Mouse (Mus musculus): ENCODE measurements around the gene Mbtps1. TPM values are rescaled to one million over a fixed set of nuclear protein-coding genes. Genes with fewer than 3 reads are reported as not detected.

The Mbtps1 gene
- polyA plus RNA-seq, 1 experiment from 2014 or later, result 131 TPM

DNA sequence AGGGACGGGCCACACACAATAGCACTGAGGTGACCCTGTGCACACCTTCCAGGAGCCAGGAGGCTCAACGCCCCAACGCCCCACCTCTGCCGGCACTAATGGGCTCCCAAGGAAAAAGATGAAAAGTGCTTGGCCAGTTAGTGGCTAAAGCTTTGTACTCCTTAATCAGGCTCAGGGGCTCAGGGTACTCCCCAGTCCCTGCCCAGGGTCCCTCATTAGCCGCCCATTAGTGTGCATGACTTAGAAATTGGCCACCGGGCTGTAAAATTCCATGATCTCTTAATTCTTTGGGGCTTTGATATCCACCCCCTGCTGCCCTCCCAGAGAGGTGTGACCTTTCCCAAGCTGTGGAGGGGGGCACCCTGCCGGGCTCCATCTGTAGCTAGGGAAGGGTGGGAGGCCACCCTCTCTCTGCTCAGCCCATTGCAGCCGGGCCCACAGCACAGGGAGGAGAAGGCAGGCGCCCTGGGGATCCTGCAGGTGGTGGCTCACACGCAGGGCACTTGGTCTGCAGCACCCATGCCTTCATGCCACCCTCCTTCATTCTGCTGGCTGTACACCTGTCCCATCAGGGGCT, 55.3 kb downstream of the Mbtps1 start:
- no peak overlapping the region for H3K4me3 ChIP-seq (ENCODE audit: low read length)
- H3K9ac ChIP-seq (ENCODE audit: low read depth, low read length), result 0 out of 2 replicates have a peak overlapping the region, but pooled peaks have one; percentile 18
- H3K27ac ChIP-seq (ENCODE audit: low read depth, low read length), result no peak overlapping the region
- 19% methylated on average over 10 of the region's 10 CpGs for WGBS
- no peaks in the 10 kb centered on the region for H3K27me3 ChIP-seq (ENCODE audit: control insufficient read depth, insufficient read depth, low read length)
- no peak overlapping the region for H3K4me2 ChIP-seq (replicated peaks; ENCODE audit: low read depth, low read length)
- peaks cover 17% of the 10 kb centered on the region; the same call in 1 of the 2 replicates for H3K36me3 ChIP-seq (ENCODE audit: control insufficient read depth, insufficient read depth, low read length)
- H3K4me1 ChIP-seq (ENCODE audit: control insufficient read depth, insufficient read depth, low read length), result peaks cover 10% of the 10 kb centered on the region; the same call in 1 of the 2 replicates
- no peak; the same call in 1 of the 2 replicates for ATAC-seq (ENCODE audit: low FRiP score, low TSS enrichment)
- no peaks in the 10 kb centered on the region for H3K9me3 ChIP-seq (ENCODE audit: control insufficient read depth, low read length)

DNA sequence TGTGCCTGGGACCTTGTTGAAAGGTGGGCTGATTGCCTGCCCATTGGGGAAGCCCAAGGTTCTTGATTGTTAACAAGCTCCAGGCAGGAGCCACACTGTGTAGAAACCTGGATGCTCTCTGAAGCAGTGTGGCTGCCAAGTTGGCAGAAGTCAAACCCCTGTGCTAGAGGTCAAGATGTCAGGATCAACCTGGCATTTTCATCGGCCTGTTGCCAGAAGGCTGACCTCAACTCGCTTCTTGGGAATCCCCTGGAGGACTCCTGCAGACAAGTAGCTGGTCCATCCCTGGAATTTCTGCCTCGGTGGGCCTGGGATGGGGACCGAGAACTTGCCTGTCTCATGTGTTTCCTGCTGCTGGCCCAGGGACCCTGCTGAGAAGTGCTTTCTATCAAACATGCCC, 56.4 kb downstream of the Mbtps1 start:
- no peaks in the 10 kb centered on the region for H3K27me3 ChIP-seq (ENCODE audit: control insufficient read depth, insufficient read depth, low read length)
- ATAC-seq (ENCODE audit: low FRiP score, low TSS enrichment), result no peak
- no peak overlapping the region for H3K4me2 ChIP-seq (replicated peaks; ENCODE audit: low read depth, low read length)
- WGBS, result 46% methylated on average over 4 of the region's 4 CpGs
- no peaks in the 10 kb centered on the region for H3K9me3 ChIP-seq (ENCODE audit: control insufficient read depth, low read length)
- H3K4me3 ChIP-seq (ENCODE audit: low read length), result no peak overlapping the region
- H3K9ac ChIP-seq (ENCODE audit: low read depth, low read length), result no peak overlapping the region
- H3K36me3 ChIP-seq (ENCODE audit: control insufficient read depth, insufficient read depth, low read length), result peaks cover 7% of the 10 kb centered on the region; the same call in 1 of the 2 replicates
- peaks cover 10% of the 10 kb centered on the region; the same call in 1 of the 2 replicates for H3K4me1 ChIP-seq (ENCODE audit: control insufficient read depth, insufficient read depth, low read length)
- H3K27ac ChIP-seq (ENCODE audit: low read depth, low read length), result no peak overlapping the region

DNA sequence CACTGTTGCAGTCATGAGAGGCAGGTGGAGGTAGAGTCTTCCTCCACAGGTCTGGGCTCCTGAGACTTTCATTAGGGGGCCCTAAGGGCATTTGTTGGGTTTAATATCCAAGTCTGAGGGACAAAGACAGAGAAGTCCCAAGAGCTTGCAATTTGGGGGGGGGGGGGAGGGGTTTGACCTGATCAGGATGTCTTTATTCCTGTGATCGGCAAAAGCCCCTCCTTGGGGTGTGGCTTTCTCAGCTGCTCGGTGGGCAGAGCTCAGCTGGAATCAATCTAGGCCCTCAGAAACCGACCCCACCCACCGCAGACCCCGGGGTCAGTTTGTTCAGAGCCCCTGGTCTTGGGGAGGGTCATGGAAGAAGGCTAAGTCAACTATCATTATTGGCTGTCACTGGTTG, 56.9 kb downstream of the Mbtps1 start, which contains the start of gene Slc38a8:
Gene Slc38a8 (minus strand): TSS at position 101 of the 400 bp plus-strand sequence.
- Histone ChIP-seq H3K27ac (ENCODE audit: low read depth, low read length) (no peak within 1 kb of the TSS), H3K36me3 (ENCODE audit: control insufficient read depth, insufficient read depth, low read length) (peaks cover 6% of the 10 kb centered on the region; the same call in 1 of the 2 replicates), H3K4me1 (ENCODE audit: control insufficient read depth, insufficient read depth, low read length) (peaks cover 10% of the 10 kb centered on the region; the same call in 1 of the 2 replicates), H3K9ac (ENCODE audit: low read depth, low read length) (no peak within 1 kb of the TSS), H3K4me3 (ENCODE audit: low read length) (no peak within 1 kb of the TSS), H3K4me2 (replicated peaks; ENCODE audit: low read depth, low read length) (no peak within 1 kb of the TSS), H3K27me3 (ENCODE audit: control insufficient read depth, insufficient read depth, low read length) (no peaks in the 10 kb centered on the region), H3K9me3 (ENCODE audit: control insufficient read depth, low read length) (no peaks in the 10 kb centered on the region)
- 38% methylated on average over 5 of the region's 5 CpGs for WGBS
- no peak for ATAC-seq (ENCODE audit: low FRiP score, low TSS enrichment)

DNA sequence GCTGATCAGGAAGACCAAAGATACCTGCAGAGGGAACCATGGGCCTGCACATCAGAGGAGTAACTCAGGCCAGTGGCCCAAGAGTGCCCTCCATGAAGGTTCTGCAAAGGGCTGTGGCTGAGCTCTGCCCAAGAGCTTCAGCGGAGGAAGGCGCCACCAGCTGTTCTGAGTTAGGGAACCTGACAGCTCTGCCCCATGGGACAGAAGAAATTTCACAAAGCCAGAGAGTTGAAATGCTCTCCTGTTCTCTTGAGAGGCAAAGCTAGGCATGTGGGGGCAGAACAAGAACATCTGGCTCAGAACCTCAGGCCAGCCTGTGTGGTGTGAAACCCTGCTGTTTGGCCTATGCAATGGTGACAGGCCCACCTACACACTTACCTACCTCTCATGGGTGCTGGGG, 58.7 kb downstream of the Mbtps1 start:
- Histone ChIP-seq H3K9me3 (ENCODE audit: control insufficient read depth, low read length) (no peaks in the 10 kb centered on the region), H3K27ac (ENCODE audit: low read depth, low read length) (no peak overlapping the region), H3K27me3 (ENCODE audit: control insufficient read depth, insufficient read depth, low read length) (no peaks in the 10 kb centered on the region), H3K4me1 (ENCODE audit: control insufficient read depth, insufficient read depth, low read length) (peaks cover 10% of the 10 kb centered on the region; the same call in 1 of the 2 replicates), H3K4me3 (ENCODE audit: low read length) (no peak overlapping the region), H3K36me3 (ENCODE audit: control insufficient read depth, insufficient read depth, low read length) (no peaks in the 10 kb centered on the region), H3K9ac (ENCODE audit: low read depth, low read length) (no peak overlapping the region; the same call in 1 of the 2 replicates), H3K4me2 (replicated peaks; ENCODE audit: low read depth, low read length) (no peak overlapping the region)
- WGBS, result 87% methylated on average over 2 of the region's 2 CpGs
- ATAC-seq (ENCODE audit: low FRiP score, low TSS enrichment), result no peak

DNA sequence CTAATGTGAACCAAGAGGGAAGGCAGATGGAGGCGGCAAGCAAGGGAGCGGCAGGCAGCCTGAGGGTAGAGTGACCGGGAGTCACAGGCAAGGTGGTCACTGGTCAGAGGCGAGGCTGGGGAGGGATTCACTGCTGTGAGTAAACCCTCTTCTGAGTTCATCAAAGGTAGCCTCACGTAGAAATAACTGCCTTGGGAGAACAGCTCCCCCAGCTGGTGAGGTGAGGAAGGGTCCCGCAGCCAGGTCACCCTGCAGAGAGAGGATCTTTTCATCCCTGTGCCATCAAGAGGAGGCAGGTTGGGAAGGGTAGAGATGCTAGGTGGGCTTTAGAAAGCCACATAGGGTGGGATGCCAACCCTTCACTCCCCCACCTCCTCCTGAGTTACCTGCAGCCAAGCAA, 61.7 kb downstream of the Mbtps1 start:
- no peak for ATAC-seq (ENCODE audit: low FRiP score, low TSS enrichment)
- Histone ChIP-seq H3K9ac (ENCODE audit: low read depth, low read length) (no peak overlapping the region), H3K4me1 (ENCODE audit: control insufficient read depth, insufficient read depth, low read length) (peaks cover under 1% of the 10 kb centered on the region; the same call in 1 of the 2 replicates), H3K9me3 (ENCODE audit: control insufficient read depth, low read length) (no peaks in the 10 kb centered on the region), H3K4me2 (replicated peaks; ENCODE audit: low read depth, low read length) (no peak overlapping the region), H3K36me3 (ENCODE audit: control insufficient read depth, insufficient read depth, low read length) (no peaks in the 10 kb centered on the region), H3K4me3 (ENCODE audit: low read length) (no peak overlapping the region), H3K27me3 (ENCODE audit: control insufficient read depth, insufficient read depth, low read length) (no peaks in the 10 kb centered on the region), H3K27ac (ENCODE audit: low read depth, low read length) (no peak overlapping the region)
- WGBS, result 28% methylated on average over 6 of the region's 6 CpGs

DNA sequence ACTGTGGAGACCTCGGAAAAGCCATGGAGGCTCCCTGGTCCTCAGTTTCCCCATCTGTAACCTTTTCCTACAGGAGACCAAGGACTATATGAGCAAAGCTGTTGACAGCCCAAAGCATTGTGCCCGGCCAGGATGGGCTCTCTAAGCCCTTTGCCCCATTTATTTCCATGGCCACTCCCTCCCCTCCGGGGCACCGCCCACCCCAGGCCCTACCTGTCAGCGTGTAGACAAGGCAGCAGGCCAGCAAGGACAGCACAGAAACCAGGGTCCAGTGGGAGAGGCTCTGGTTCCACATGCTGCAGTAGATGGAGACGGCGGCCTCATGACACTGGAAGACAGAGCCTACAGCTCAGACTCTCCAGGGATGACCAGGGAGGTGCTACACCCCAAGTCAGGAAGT, 71.4 kb downstream of the Mbtps1 start:
- Histone ChIP-seq H3K4me1 (ENCODE audit: control insufficient read depth, insufficient read depth, low read length) (peaks cover 16% of the 10 kb centered on the region), H3K9ac (ENCODE audit: low read depth, low read length) (no peak overlapping the region), H3K36me3 (ENCODE audit: control insufficient read depth, insufficient read depth, low read length) (no peaks in the 10 kb centered on the region), H3K27ac (ENCODE audit: low read depth, low read length) (no peak overlapping the region), H3K4me2 (replicated peaks; ENCODE audit: low read depth, low read length) (no peak overlapping the region), H3K4me3 (ENCODE audit: low read length) (no peak overlapping the region), H3K27me3 (ENCODE audit: control insufficient read depth, insufficient read depth, low read length) (no peaks in the 10 kb centered on the region), H3K9me3 (ENCODE audit: control insufficient read depth, low read length) (no peaks in the 10 kb centered on the region)
- ATAC-seq (ENCODE audit: low FRiP score, low TSS enrichment), result no peak
- WGBS, result 79% methylated on average over 7 of the region's 7 CpGs

DNA sequence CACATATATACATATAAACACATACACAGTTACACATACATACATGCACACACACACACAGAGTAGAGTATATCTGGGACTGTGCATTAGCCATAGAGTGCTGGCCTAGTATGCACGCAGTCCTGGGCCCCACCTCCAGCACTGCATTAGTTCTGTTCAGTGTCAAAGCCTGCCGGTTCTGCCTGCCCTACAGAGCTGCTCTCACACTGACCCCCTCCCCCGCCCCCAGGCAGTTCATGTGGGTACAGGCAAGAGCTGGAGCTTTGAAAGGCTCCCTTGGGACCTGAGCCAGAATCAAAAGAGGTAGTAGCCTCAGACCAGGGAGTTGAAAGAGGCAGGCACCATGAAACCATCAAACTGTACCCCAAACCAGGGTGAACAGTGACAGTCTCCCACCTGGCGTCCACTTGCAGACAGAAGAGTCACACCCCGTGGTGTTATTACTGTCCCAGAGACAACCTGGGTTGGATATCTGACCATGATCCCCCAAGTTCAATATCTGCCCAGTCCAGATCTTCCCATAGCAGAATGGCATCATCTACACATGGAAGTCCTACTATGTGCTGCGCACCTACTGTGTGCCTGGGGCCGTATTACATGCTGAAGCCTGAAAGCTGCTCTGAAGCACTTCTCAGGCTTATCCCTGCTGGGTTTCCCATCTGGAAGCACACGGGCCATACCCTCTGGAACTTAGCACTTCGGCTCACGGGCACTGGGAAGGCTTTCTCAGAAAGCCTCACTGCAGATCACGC, 74.2 kb downstream of the Mbtps1 start:
- Histone ChIP-seq H3K4me1 (ENCODE audit: control insufficient read depth, insufficient read depth, low read length) (no peaks in the 10 kb centered on the region), H3K27me3 (ENCODE audit: control insufficient read depth, insufficient read depth, low read length) (no peaks in the 10 kb centered on the region), H3K4me3 (ENCODE audit: low read length) (no peak overlapping the region), H3K27ac (ENCODE audit: low read depth, low read length) (no peak overlapping the region), H3K4me2 (replicated peaks; ENCODE audit: low read depth, low read length) (no peak overlapping the region), H3K9me3 (ENCODE audit: control insufficient read depth, low read length) (no peaks in the 10 kb centered on the region), H3K36me3 (ENCODE audit: control insufficient read depth, insufficient read depth, low read length) (no peaks in the 10 kb centered on the region), H3K9ac (ENCODE audit: low read depth, low read length) (no peak overlapping the region)
- 83% methylated on average over 11 of the region's 11 CpGs for WGBS
- ATAC-seq (ENCODE audit: low FRiP score, low TSS enrichment), result no peak

DNA sequence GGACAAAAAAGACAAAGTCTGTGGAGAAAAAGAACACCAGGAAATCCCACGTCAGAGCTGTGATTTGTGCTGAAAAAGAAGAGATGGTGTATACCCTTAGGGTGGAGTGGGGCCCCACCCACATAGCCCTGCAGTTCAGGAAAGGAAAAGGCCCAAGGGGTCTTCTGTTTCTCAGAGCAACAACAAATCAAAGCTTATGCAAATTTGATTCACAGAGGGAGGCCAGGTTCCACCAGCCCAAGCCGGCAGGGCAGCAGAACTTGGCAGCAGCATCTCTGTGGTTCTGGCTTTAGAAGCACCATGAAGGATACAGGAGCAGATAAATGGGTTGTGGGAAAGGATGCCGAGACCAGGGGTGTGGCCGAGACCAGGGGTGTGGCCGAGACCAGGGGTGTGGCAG, 79.9 kb downstream of the Mbtps1 start:
- 0 out of 2 replicates have a peak, but pooled peaks cover 3% of the 10 kb centered on the region for H3K4me1 ChIP-seq (ENCODE audit: control insufficient read depth, insufficient read depth, low read length)
- no peaks in the 10 kb centered on the region for H3K27me3 ChIP-seq (ENCODE audit: control insufficient read depth, insufficient read depth, low read length)
- 25% methylated on average over 5 of the region's 5 CpGs for WGBS
- H3K9me3 ChIP-seq (ENCODE audit: control insufficient read depth, low read length), result no peaks in the 10 kb centered on the region
- H3K36me3 ChIP-seq (ENCODE audit: control insufficient read depth, insufficient read depth, low read length), result no peaks in the 10 kb centered on the region
- no peak overlapping the region for H3K27ac ChIP-seq (ENCODE audit: low read depth, low read length)
- no peak overlapping the region for H3K4me3 ChIP-seq (ENCODE audit: low read length)
- no peak for ATAC-seq (ENCODE audit: low FRiP score, low TSS enrichment)
- no peak overlapping the region for H3K4me2 ChIP-seq (replicated peaks; ENCODE audit: low read depth, low read length)
- H3K9ac ChIP-seq (ENCODE audit: low read depth, low read length), result no peak overlapping the region

DNA sequence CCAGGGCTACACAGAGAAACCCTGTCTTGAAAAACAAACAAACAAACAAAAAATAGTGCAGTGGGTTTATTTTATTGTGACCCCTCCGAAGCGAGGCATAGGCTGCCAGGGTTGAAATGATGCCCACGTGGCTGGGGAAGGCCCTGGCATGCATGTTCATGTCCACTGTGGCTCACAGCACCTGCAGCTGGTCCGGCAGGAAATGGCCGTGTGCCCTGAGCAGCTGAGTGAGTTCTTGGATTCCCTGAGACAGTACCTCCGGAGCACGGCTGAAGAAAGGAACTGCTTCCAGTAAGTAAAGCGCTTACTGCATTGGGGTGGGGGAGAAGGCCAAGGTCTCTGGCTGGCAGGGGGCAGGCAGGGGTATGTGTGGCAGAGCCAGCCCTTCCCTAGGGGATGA, 90.4 kb downstream of the Mbtps1 start:
- Histone ChIP-seq H3K9ac (ENCODE audit: low read depth, low read length) (no peak overlapping the region), H3K27ac (ENCODE audit: low read depth, low read length) (no peak overlapping the region), H3K4me2 (replicated peaks; ENCODE audit: low read depth, low read length) (no peak overlapping the region), H3K27me3 (ENCODE audit: control insufficient read depth, insufficient read depth, low read length) (peaks cover 8% of the 10 kb centered on the region; the same call in 1 of the 2 replicates), H3K4me3 (ENCODE audit: low read length) (no peak overlapping the region), H3K9me3 (ENCODE audit: control insufficient read depth, low read length) (no peaks in the 10 kb centered on the region), H3K36me3 (ENCODE audit: control insufficient read depth, insufficient read depth, low read length) (no peaks in the 10 kb centered on the region), H3K4me1 (ENCODE audit: control insufficient read depth, insufficient read depth, low read length) (peaks cover 24% of the 10 kb centered on the region)
- no peak for ATAC-seq (ENCODE audit: low FRiP score, low TSS enrichment)
- WGBS, result 88% methylated on average over 8 of the region's 8 CpGs
